Mouse (Mus musculus): Measurements from ENCODE around the gene Iqcg.
A peak's percentile ranks its signal among the peaks of the same experiment; 100 is the strongest.

The Iqcg gene

DNA sequence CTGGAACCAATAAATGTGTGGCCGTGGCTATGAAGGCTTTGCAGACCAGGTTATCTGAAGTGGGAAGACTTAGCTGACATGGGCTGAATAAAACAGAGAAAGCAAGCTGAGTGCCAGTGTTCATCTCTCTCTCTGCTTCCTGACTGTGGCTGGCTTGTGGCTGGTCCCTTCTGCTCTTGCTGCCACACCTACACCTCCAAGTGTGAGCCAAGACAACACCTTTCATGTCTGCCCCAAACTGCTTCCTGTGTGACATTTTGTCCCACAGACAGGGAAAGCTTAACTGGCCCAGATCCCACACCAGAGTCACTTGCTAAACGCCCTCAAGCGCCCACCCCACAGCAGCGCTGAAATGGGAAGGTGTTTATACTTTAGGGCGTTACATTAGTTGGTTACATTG lies 2.9 kb downstream of the Iqcg start:
- no peak for DNase-seq (ENCODE audit: low read depth, low spot score)

DNA sequence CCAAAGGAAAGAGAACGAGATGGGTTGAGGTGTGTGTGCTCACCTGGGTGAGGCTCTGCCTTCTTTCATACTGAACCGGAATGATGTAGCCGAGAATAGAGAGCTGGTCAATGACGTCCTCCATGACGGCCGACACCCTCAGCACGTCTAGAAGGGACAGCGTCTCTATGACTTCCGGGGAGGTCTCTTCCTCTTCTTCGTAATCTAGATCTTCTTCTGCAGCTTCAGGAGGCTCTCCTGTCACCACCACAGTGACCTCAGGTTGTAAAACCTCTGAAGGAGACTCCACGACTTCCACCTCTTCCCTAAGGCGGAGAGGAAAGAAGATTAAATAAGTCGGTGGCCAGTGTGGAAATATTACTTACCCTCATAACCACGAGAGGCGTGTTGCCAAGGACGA lies 6.2 kb downstream of the Iqcg start:
- no peak for DNase-seq (ENCODE audit: low read depth, low spot score)

DNA sequence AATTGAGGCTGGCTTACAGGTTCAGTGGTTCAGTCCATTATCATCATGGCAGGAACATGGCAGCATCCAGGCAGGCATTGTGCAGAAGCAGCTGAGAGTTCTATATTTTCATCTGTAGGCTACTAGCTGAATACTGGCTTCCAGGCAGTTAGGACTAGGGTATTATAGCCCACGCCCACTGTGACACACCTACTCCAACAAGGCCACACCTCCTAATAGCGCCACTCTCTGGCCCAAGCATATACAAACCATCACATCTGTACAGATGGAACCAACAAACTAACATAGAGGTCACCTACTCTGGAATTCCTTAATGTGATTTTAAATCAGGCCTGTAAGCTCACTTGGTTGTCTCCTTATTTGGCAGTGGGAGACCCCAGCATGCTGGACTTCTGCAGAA lies 7.3 kb downstream of the Iqcg start:
- DNase-seq (ENCODE audit: low read depth, low spot score) = no peak

DNA sequence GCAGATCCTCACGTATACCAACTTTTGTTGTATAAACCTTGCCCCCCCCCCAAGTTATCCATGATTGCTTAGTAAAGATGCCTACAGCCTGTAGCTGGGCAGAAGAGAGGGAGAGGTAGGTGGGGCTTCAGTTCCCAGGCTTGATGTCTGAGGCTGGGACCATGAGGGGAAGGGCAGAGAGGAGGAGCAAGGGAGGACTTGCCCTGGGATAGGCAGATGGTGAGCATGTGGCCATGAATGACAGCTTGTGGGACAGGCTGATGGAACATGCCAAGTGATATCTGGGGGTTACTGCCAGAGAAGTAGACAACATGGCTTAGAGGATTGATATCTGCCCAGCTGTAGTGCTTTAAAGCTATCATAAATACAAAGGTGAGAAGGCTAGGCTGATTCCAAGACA lies 8.0 kb downstream of the Iqcg start:
- no peak for DNase-seq (ENCODE audit: low read depth, low spot score)

DNA sequence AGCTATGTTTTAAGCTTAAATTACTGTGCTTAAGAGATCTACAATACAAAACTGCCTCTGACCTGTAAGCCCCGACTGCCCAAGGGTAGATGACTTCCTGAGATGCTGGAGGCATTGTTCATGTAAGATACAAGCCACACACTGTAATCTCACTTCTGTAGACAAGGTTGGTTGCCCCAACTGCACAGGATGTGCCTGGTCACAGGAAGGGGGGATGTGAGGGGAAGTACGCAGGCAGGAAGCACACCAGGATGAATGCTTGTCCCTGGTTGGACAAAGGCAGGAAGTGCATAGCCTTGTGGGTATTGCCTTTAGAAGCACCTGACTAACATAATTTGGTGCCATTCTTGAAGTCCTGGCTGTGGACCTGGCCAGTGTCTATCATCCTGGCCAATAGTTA lies 12.8 kb downstream of the Iqcg start:
- DNase-seq (ENCODE audit: low read depth, low spot score) = no peak

DNA sequence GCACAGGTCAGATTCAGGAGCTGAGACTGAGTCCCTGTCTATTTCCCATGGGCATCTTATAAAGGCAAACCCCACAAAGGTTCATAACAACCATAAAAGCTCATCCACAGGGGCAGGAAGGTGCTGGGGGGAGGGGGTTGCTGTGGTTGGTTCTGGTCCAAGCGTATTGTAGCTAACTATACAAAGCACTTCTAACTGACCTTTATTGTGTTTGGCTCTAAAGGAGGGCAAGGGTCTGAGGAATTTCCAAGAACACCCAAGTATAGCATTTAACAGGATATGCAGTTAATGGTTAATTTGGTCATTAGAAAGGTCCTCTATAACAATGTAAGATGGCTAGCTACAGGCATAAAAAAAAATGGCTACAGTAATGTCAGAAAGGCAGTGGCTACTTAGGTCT lies 13.3 kb downstream of the Iqcg start:
- no peak for DNase-seq (ENCODE audit: low read depth, low spot score)

DNA sequence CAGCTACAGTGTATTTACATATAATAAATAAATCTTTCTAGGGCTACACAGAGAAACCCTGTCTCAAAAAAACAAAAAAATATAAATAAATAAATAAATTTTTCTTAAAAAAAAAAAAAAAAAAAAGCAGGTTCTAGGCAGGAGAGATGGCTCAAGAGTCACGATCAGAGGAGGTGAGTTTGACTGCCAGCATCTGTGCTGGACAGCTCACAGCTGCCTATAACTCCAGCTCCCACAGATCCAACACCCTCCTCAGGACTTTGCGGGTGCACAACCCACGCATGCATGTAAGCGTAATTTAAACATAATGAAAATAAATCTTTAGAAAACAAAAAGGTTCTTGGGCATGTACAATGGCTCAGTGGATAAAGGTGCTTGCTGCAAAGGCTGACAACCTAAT lies 20.0 kb downstream of the Iqcg start:
- DNase-seq (ENCODE audit: low read depth, low spot score) = no peak

DNA sequence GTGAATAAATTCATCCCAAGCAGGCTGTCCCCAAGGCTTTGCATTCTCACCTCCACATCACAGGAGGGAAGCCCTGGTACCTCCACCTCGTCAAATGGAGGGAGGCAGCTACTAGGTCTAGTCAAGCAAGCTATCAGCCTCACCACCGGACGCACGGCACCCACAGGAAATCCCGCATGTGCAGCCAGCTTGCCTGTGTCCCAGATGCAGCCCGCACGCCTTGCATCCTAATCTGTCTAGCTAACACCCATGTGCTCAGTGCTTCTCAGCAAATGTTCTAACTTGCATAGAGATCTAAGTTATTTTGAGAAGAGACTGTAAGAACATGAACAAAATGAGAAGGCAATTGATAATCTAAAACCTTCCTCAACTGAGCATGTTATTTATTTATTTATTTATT lies 29.7 kb downstream of the Iqcg start:
- no peak for DNase-seq (ENCODE audit: low read depth, low spot score)

DNA sequence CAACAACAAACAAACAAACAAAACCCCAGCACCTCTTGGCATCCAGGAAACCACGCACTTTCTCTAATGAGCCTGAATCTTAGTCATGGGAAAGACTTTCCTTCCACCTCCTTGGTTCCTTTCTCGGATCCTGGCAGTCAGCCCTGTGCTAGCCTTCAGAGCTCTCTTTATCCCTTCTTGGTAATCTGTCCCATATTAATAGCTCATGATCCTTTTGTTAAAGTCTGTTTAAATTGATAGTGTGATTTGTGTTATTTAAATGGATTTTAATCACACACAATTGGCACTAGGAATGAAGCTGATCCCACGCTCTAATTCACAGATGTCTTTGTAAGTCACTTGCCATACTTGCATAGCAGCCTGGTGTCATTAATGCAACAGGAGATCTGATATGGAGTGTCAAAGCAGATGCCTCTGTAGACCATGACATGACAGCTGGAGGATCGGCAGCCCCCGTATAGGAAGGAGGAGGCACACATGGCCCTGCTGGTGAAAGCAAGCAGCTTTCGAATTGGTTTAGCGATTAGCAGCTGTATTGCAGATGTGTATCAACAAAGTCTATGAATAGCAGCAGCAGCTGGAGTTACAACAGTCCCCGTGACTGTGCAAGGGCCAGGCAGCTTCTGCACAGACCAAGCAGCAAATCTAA lies 31.4 kb downstream of the Iqcg start:
- no peak for DNase-seq (ENCODE audit: low read depth, low spot score)

DNA sequence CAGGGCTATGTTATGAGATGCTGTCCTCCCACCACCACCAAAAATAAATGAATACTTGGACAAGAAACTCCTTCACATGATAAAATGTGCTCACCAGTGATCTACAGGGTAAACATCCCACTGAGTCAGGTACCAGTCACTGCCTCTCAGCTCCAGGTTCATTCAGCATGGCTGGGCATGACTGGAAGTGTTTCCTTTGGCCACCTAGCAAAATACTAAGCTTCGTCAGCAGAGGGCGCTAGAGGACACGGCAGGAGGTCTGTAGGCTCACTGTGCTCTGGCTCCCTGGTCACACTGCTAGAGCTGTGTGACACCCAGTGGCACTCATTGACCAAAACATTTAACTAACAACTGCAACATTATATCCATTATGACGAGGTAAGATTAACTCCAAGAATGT lies 32.3 kb downstream of the Iqcg start:
- peak; percentile 83 for DNase-seq (ENCODE audit: low read depth, low spot score)

DNA sequence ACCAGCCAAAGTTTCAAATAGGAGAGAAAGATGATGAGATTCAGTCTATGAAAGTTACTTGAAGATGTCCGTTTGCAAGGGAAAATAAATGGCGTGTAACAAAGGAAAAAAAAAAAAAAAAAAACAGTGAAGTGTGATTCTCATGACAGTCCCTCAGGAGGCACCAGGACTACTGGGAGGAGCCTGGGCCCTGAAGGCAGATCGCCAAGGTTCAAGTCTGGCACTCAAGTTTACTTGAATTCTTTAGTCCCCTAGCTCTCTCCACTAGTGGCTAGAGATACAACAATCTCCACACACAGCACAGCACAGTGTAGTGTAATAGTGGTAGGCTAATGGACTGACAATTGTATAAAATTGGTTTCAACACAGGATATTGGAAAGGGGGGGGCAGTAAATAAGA lies 34.6 kb downstream of the Iqcg start:
- DNase-seq (ENCODE audit: low read depth, low spot score) = no peak

DNA sequence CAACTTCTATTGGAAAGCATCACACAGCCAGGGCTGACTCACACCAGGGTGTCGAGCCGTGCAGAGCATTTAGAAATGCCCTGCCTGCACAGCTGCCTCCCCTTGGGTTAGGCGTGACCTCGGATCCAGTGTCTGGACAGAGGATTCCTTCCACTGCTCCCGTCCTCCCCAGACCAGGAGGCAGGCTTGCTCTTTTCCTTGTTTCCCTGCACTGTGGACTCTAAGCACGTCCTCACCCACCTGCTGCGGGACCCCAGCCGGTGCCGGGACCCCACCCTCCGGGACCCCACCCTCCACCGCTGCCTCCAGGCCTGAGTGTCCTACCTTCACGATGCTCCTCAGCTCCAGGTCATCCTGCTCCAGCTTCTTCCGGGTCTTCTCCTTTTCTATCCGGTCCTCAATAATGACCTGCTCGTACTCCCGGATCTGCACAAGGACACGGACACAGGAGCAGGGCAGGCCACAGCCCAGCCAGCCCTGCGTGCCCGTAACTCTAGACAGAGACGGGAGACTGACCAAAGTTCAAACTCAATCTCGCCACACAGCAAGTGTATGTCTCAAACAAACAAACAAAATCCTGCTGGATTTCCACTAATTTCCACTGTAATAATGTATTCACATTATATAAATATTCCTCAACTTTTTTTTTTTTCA lies 36.8 kb downstream of the Iqcg start:
- DNase-seq (ENCODE audit: low read depth, low spot score) = peak; percentile 42

DNA sequence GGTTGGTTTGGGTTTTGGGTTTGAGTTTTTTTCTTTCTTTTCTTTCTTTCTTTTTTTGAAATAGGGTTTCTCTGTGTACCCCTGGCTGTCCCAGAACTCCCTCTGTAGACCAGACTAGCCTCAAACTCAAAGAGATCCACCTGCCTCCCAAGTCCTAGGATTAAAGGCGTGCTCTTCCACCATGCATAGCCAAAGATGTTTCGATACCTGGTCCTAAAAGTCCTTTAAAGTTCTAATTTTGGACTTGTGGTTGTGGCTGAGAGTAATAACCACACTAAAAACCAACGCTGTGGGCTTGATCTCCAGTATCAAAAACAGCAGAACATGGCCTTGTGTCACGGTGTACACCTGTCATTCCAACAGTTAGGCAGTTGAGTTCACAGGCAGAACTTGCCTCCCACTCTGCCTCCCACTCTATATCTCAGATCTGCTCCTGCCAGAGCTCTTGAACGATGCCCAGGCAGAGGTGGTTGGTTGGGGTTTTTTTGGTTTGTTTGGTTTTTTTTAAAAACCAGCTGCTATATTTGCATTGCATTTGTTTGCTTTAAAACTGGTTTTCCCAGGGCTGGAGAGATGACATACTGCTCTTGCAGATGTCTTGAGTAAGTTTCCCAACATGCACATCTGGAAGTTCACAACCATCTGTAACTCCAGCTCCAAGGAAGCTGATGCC lies 38.2 kb downstream of the Iqcg start:
- no peak for DNase-seq (ENCODE audit: low read depth, low spot score)

DNA sequence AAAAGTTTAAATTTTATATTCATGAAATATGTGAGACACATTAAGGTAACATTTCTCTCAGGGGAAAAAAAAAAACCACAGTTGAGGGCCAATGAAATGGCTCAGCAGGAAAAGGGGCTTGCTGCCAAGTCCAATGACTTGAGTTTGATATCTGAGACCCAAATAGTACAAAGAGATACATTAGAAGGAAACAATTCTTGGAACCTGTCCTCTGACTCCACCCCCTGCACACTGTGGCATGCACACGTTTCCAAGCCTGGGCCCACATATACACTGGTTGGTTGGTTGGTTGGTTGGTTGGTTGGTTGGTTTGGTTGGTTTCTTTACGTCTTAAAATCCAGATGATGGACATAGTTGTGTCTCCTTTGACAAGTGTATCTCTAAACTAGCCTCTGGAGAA lies 40.0 kb downstream of the Iqcg start:
- DNase-seq (ENCODE audit: low read depth, low spot score) = no peak

DNA sequence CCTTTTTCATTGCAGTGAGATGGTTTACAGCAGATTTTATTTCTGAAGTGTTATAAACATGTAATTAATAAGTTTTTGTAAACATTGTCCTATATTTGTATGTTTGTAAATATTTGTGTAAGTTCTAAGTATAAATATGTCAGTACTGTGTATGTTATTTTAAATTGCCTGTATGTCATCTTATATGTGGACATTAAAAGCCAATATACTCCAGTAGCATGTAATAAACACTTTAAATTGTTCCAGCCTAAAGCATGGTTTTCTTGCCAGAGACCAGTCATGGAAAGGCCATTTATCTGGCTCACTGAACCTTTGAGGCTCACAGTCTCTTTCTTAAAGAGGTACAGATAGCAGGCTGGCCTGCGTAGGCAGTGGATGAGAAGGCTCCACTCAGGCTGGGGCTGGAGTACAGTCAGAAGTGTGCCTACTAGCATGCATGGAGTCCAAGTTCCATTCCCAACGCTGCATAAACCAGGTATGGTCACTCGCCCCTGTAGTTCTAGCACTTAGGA lies 40.6 kb downstream of the Iqcg start:
- no peak for DNase-seq (ENCODE audit: low read depth, low spot score)

DNA sequence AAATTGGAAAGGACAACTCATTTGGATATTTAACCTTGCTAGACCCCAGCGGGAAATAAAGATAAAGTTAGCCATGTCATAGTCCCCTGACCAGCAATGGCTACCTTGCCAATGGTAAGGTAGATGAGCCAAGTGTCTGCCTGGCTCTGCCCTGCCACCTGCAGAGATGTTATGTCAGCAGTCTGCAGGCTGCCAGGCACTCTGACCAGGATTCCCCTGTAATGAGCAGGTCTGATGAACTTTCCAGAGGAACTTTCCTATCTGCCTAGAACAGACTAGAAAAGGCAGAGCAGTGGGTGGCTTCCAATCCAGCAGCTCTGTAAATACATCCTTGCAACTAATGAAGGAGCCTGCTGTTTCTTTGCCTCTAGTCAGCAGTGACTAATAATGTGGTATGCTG lies 41.1 kb downstream of the Iqcg start:
- peak; percentile 48 for DNase-seq (ENCODE audit: low read depth, low spot score)

DNA sequence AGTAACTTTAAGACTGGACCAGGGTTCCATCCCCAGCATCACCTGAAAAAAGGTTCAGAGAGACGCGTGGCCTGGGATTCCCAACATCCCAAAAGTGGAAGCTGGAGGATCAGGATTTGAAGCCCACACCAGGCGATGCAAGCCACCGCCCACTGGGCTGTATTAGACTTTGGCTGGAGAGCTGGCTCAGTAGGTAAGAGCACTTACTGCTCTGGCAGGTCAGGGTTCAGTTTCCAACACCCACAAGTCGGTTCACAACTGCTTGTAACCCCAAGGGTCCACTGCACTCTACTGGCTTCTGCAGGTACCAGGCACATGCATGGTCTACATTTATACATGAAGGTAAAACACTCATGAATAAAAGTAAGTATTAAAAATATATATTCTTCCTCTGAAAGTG lies 42.2 kb downstream of the Iqcg start:
- DNase-seq (ENCODE audit: low read depth, low spot score) = no peak

DNA sequence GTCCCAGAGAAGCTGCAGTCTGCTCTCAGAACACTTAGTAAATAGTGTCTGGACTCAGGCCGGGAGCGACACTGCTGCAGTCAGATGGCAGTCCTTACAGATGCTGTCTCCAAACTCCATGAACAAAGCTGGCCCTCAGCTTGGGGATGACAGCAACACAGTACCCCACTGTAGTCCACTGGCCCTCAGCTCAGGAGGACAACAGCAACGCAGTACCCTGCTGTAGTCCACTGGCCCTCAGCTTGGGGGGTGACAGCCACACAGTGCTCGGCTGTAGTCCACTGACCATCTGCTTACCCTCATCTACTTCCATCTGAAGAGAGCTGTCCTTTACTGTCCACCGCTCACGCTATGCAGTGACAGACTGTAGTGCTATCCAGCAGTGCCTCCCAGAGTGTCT lies 45.9 kb downstream of the Iqcg start:
- DNase-seq (ENCODE audit: low read depth, low spot score) = no peak

DNA sequence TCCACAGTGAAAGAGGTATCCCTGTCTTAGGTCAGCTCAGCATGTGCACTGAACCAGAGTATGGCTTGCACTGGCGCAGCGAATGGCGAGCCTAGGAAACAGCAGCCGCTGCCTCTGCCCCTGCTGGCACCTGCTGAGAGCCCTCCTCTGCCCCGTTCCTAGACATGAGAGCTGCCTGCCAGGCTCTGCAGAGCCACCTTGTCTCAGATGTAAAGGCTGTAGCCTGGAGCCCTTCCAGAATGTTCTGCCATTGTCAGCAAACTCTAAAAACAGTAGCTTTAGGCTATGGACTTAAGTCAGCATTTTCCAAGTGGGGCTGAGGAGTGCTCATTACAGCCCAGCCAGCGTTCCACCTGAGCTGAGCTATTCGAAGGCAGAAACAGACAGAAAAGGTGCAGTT lies 48.6 kb downstream of the Iqcg start:
- DNase-seq (ENCODE audit: low read depth, low spot score) = no peak

DNA sequence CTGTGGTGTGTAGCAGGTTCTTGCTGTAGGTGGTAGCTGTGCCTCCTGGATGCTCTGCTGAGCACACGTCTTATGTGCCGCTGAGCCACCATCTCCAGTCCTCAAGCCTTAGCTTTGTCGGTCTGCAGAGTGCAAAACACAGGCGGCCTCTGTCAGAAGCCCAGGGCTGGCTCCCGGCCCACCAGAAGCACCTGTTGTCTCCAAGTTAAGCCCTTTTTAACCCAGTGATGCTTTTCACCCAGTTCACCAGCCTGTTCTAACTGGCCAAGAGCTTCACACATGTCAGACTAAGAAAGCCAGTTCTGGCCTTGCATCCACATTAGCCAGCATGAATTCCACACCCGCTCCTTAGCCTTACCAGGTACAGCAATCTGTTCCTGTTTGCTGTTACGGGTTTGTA lies 49.1 kb downstream of the Iqcg start:
- DNase-seq (ENCODE audit: low read depth, low spot score) = no peak

DNA sequence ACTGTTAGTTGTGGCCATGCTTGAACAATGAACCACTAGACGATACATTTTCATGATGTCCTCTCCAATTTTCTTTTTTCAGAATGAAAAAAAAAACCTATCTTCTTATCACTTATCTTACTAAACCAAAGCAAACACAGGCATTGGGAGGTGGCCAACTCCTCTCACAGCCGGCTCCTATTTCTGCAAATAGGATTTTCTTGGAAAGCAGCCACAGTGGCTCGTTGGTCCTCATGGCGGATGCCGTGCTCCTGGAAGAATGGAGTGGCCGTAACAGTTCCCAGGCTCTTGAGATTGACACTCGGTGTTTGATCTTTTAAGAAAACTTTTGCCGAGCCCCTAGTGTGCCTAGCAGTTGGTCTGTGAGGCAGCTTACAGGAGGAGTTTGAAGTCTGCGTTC lies 50.8 kb downstream of the Iqcg start:
- no peak for DNase-seq (ENCODE audit: low read depth, low spot score)

DNA sequence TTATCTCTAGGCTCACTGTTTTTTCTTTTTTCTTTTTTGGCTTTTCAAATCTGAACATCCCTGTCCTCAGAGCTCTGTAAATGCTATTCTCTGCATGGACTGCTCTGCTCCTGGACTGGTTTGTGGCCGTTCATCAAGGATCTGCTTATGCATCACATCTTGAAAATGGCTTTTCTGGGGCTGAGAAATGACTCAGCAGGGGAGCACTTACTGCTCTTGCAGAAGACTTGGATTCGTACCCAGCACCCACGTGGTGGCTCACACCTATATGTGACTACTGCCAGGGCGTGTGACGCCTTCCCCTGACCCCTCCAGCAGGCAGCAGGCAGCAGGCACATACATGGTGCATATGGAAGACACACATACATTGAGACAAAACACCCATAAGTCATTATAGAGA lies 63.9 kb downstream of the Iqcg start:
- no peak for DNase-seq (ENCODE audit: low read depth, low spot score)

DNA sequence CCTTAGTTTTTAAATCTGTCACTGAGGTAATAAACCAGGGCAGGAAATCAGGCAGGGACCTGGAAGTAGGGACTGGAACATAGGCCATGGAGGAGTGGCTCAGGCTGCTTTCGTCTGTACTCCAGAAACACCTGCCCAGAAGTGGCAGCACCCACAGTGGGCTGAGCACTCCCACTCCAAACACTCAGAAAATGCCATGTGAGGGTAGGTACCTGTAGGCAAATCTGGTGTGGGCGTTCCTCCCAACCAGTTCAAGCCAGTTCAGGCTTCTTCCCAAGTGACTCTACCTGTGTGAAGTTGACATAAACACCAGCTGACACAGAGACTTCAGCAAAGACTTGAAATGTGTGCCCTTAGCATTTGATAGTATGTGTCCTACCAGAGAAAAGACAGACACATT lies 71.4 kb downstream of the Iqcg start:
- no peak for DNase-seq (ENCODE audit: low read depth, low spot score)
